Mouse (Mus musculus) heart, embryonic 10.5 days (tissue): Measurements from ENCODE around the gene Hpn. TPM values are rescaled to one million over a fixed set of nuclear protein-coding genes. Genes with fewer than 3 reads are reported as not detected.

Experiments
- DNase-seq: peaks from one replicate; pipeline ENCODE4 v3.0.0-alpha.2; 2017; ENCODE audit warnings: low spot score
- H3K27ac ChIP-seq: fragments of 300-500 bp; sonication (generic); 2 replicates; pipeline ENCODE4 v1.5.1; 2016; ENCODE audit warnings: mild to moderate bottlenecking
- H3K27me3 ChIP-seq: fragments of 300-500 bp; sonication (generic); 2 replicates; pipeline ENCODE4 v1.6.1; 2016; ENCODE audit warnings: mild to moderate bottlenecking; ENCODE audit not compliant: poor library complexity, insufficient read depth, severe bottlenecking
- H3K36me3 ChIP-seq: fragments of 300-500 bp; sonication (generic); 2 replicates; pipeline ENCODE4 v1.6.1; 2016; ENCODE audit warnings: mild to moderate bottlenecking, moderate library complexity
- H3K4me1 ChIP-seq: fragments of 300-500 bp; sonication (generic); 2 replicates; pipeline ENCODE4 v1.6.1; 2016; ENCODE audit warnings: mild to moderate bottlenecking
- H3K4me3 ChIP-seq: fragments of 300-500 bp; sonication (generic); 2 replicates; pipeline ENCODE4 v1.5.1; 2016; ENCODE audit warnings: mild to moderate bottlenecking, moderate library complexity
- H3K9me3 ChIP-seq: fragments of 300-500 bp; sonication (generic); 2 replicates; pipeline ENCODE4 v1.6.1; 2016; ENCODE audit warnings: mild to moderate bottlenecking, moderate library complexity
- WGBS: fragments of 180-500 bp; shearing (Covaris S2); methylation state at CpG from one replicate; pipeline ENCODE4 v1.1.7; 2016; 5-methylcytosine and 5-hydroxymethylcytosine counted together
- polyA plus RNA-seq: library from polyadenylated mRNA; unstranded; fragments of >200 nt; fragmentation: Nextera tagmentation; extraction: Ambion mirVana; gene quantifications from 2 replicates; pipeline ENCODE4 v1.2.1, GENCODE M21; 2016

The Hpn gene
- polyA plus RNA-seq, 1 experiment from 2014 or later, result 15.0 TPM

- peaks cover 85% of the 10 kb centered on the region for H3K36me3 ChIP-seq
- H3K27ac ChIP-seq, result no peak overlapping the region
- no peak overlapping the region for H3K4me3 ChIP-seq
- H3K4me1 ChIP-seq, result peaks cover 16% of the 10 kb centered on the region
- WGBS, result 91% methylated on average over 4 of the region's 4 CpGs
- DNase-seq, result no peak
- no peaks in the 10 kb centered on the region for H3K9me3 ChIP-seq
- peaks cover 12% of the 10 kb centered on the region for H3K27me3 ChIP-seq
Observed at GRCm38 (mm10) chr7:31131866-31132265, 16.8 kb upstream of the Hpn start.

- H3K27me3 ChIP-seq, result peaks cover 22% of the 10 kb centered on the region
- WGBS, result 38% methylated on average over 4 of the region's 4 CpGs
- DNase-seq, result no peak
- no peak overlapping the region for H3K4me3 ChIP-seq
- H3K36me3 ChIP-seq, result peaks cover 75% of the 10 kb centered on the region
- H3K27ac ChIP-seq, result no peak overlapping the region
- no peaks in the 10 kb centered on the region for H3K9me3 ChIP-seq
- H3K4me1 ChIP-seq, result peaks cover 25% of the 10 kb centered on the region
Observed at GRCm38 (mm10) chr7:31130841-31131240, 15.8 kb upstream of the Hpn start.

DNA sequence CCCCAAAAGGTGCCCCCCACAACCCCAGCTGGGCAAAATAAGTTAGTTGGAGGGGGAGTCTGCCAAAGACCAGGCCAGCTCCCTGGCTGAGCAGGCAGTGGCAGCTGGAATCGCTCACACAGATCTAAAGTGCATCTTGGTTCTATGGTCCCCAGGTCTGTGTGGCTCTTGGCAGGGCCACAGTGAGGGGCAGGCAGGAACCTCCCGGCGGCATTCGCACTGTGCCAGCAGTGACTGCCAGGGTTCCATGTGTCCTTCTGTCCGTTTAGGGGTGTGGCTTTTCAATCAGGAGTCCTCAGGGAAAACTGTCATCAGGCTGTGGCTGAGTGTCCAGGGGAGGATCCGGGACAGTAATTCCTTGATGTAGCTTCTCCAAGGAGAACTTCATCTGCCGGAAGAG lies 15.1 kb upstream of the Hpn start:
- 92% methylated on average over 7 of the region's 7 CpGs for WGBS
- Histone ChIP-seq H3K9me3 (no peaks in the 10 kb centered on the region), H3K36me3 (peaks cover 68% of the 10 kb centered on the region), H3K4me1 (peaks cover 25% of the 10 kb centered on the region), H3K27ac (no peak overlapping the region), H3K27me3 (peaks cover 29% of the 10 kb centered on the region), H3K4me3 (no peak overlapping the region)
- no peak for DNase-seq

- Histone ChIP-seq H3K9me3 (no peaks in the 10 kb centered on the region), H3K4me1 (peaks cover 25% of the 10 kb centered on the region), H3K27me3 (peaks cover 37% of the 10 kb centered on the region), H3K27ac (no peak overlapping the region), H3K4me3 (no peak overlapping the region), H3K36me3 (peaks cover 49% of the 10 kb centered on the region)
- DNase-seq, result no peak
- WGBS, result 53% methylated on average over 9 of the region's 9 CpGs
Observed at GRCm38 (mm10) chr7:31128157-31128705, 13.1 kb upstream of the Hpn start.

DNA sequence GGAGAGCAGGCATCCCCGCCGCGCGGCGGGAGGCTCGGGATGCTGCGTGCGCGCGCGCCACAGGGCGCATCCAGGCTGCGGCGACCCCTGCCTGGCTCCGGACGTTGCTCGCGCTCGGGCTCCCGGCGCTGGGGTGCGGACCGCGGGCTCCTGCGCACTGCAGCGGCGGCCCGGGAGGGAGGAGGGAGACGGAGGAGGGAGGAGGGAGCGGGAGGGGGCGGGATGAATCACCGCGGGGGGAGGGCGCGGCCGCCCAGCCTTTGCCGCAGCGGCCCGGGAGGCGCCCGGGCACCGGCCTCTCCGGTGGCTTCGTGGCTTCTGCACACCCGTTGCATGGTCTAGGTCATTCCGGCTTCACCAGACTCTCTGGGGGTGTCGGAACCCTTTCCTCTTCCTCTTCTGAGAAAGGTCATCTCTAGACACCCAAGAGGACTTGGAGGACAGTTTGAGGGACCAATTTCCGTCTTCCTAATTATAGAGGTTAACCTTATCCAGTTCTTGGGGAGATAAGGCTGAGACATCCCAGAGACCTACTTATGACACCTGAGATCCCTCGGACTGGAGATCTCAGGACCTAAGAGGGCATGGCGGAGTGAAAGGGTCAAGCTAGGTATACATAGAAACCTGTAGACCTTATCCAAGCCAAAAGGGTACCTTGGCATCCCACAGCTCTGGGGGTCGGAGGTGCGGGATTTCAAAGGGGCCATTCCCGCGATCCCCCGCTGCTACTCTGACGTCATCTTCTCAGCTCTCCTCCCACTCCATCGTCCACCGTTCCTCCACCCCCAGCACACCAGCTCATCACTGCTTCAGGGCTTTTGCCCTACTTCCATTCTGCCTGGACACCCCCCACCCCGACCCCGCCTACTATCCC lies 12.0 kb upstream of the Hpn start, which contains the start of gene Scn1b:
Scn1b (minus strand) TSS at position 153 of the 874 bp plus-strand sequence.
- peaks cover 25% of the 10 kb centered on the region for H3K4me1 ChIP-seq
- 2% methylated on average over 59 of the region's 60 CpGs for WGBS
- no peaks in the 10 kb centered on the region for H3K9me3 ChIP-seq
- H3K4me3 ChIP-seq, result peak within 1 kb of the TSS; percentile 64
- H3K27me3 ChIP-seq, result peaks cover 37% of the 10 kb centered on the region
- DNase-seq, result no peak
- H3K27ac ChIP-seq, result peak within 1 kb of the TSS; percentile 83
- peaks cover 37% of the 10 kb centered on the region for H3K36me3 ChIP-seq

- no peaks in the 10 kb centered on the region for H3K9me3 ChIP-seq
- no peak for DNase-seq
- under 1% methylated on average over 53 of the region's 53 CpGs for WGBS
- H3K4me3 ChIP-seq, result peak overlapping the region; percentile 64
- H3K27ac ChIP-seq, result peak overlapping the region; percentile 83
- peaks cover 29% of the 10 kb centered on the region for H3K36me3 ChIP-seq
- peaks cover 37% of the 10 kb centered on the region for H3K27me3 ChIP-seq
- H3K4me1 ChIP-seq, result peaks cover 25% of the 10 kb centered on the region
Observed at GRCm38 (mm10) chr7:31126211-31126751, 11.2 kb upstream of the Hpn start.

DNA sequence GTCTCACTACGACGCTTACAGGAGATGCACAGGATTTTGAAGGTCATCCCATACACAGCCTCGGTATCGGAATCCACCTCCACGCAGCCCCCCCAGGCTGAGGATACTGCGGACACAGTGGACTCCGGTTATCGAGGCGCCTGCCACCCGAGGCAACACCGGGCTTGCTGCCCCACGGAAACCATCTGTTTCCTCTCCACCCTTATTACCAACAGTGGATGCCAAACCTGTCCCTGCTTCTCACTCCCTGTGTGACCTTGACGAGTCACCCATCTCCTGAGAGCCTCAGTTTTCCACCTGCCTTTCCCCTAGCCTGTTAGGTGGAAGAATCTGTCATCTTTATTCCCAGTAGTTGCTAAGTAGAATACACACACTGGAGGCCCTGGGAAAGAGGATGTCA lies 10.0 kb upstream of the Hpn start:
- no peaks in the 10 kb centered on the region for H3K9me3 ChIP-seq
- H3K4me3 ChIP-seq, result no peak overlapping the region
- no peak overlapping the region for H3K27ac ChIP-seq
- H3K36me3 ChIP-seq, result peaks cover 18% of the 10 kb centered on the region
- H3K4me1 ChIP-seq, result peaks cover 25% of the 10 kb centered on the region
- H3K27me3 ChIP-seq, result peaks cover 37% of the 10 kb centered on the region
- WGBS, result 76% methylated on average over 13 of the region's 13 CpGs
- no peak for DNase-seq

- Histone ChIP-seq H3K27me3 (peaks cover 37% of the 10 kb centered on the region), H3K27ac (no peak overlapping the region), H3K36me3 (peaks cover 10% of the 10 kb centered on the region), H3K4me1 (peaks cover 25% of the 10 kb centered on the region), H3K9me3 (no peaks in the 10 kb centered on the region), H3K4me3 (no peak overlapping the region)
- DNase-seq, result no peak
- 75% methylated on average over 5 of the region's 5 CpGs for WGBS
Observed at GRCm38 (mm10) chr7:31124381-31124780, 9.3 kb upstream of the Hpn start.

- Histone ChIP-seq H3K4me1 (peaks cover 25% of the 10 kb centered on the region), H3K27ac (no peak overlapping the region), H3K27me3 (peaks cover 37% of the 10 kb centered on the region), H3K36me3 (peaks cover 3% of the 10 kb centered on the region), H3K4me3 (no peak overlapping the region), H3K9me3 (no peaks in the 10 kb centered on the region)
- WGBS, result 71% methylated on average over 3 of the region's 3 CpGs
- DNase-seq, result no peak
Observed at GRCm38 (mm10) chr7:31123697-31124096, 8.6 kb upstream of the Hpn start.

DNA sequence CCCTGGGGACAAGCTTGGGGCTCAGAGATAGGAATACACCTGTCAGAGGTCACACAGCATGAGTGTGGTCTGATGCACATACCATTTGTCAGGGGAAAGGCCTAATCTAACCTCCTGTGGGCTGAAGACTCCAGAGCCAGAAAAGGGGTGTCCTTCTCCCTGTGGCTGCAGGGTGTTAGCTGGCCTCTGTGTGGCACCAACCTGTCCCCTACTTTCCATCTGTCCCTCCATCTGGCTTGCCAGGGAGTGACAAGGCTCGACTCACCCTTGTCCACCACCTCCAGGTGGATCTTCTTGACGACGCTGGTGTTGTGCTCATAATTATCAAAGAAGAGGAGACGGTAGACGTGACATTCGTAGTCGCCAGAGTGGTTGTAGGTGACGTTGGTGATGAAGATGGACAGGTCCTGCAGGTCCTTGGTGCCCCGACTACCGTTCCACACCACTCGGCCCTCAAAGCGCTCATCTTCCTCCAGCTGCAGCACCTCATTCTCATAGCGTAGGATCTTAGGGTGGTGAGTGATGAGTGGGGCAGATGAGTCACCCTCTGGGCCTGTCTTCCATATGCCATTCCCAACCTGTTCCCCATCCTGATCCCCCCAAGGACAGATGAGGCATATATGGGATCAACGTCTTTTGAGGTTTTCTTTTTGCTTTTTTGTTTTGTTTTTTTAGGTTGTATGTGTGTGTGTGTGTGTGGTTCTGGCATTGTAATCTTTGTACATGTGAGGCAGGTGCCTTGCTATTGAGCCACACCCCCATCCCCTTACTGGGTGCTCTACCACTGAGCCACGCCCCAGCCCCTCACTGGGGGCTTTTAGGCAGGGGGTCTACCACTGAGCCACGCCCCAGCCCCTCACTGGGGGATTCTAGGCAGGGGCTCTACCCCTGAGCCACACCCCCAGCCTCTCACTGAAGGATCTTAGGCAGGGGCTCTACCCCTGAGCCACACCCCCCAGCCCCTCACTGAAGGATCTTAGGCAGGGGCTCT lies 7.8 kb upstream of the Hpn start:
- H3K4me3 ChIP-seq, result no peak overlapping the region
- no peak overlapping the region for H3K27ac ChIP-seq
- 79% methylated on average over 16 of the region's 16 CpGs for WGBS
- H3K36me3 ChIP-seq, result no peaks in the 10 kb centered on the region
- no peaks in the 10 kb centered on the region for H3K9me3 ChIP-seq
- H3K27me3 ChIP-seq, result peaks cover 34% of the 10 kb centered on the region
- no peak for DNase-seq
- H3K4me1 ChIP-seq, result peaks cover 17% of the 10 kb centered on the region

DNA sequence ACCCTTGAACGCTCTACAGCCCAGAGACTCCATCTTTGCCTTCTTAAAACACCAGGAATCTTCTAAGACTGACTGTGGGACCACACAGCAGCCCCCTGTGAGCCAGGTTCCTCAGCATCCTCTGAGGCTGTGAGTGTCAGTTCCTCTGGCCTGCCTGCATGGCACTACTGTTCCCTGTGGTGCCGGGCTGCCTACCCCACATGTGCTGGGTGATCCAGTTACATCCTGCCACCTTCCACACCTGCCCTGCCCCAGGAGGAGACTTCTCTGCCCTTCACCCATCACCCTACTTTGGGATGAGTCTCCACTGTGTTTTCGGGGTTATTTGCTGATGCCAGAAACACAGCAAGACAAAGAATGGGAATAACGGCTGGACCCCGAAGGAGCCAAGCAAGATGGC lies 4.5 kb upstream of the Hpn start:
- WGBS, result 81% methylated on average over 5 of the region's 5 CpGs
- no peak for DNase-seq
- Histone ChIP-seq H3K4me3 (no peak overlapping the region), H3K4me1 (peaks cover 28% of the 10 kb centered on the region), H3K36me3 (no peaks in the 10 kb centered on the region), H3K27me3 (peaks cover 2% of the 10 kb centered on the region; the same call in 1 of the 2 replicates), H3K27ac (no peak overlapping the region), H3K9me3 (no peaks in the 10 kb centered on the region)

DNA sequence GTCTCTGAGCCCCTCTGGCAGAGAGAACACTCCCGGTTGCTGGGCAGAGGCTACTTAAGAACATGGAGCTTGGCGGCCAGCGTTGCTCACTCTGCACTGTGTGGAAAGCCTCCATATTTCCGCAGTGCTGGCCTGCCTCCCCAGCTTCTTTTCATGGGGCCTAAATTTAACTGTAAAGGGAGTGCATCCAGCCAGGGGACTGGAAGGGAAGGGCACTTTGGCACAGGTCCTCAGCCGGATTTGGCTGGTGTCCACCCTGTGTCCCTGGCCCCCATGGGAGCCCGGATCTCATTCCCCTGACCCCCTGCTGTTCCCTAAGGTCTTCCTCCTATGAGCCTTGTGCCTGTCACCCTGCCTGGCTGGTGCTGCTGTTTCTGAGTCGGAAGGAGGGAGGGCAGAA lies 3.4 kb upstream of the Hpn start:
- peaks cover 37% of the 10 kb centered on the region for H3K4me1 ChIP-seq
- no peak overlapping the region for H3K4me3 ChIP-seq
- no peaks in the 10 kb centered on the region for H3K36me3 ChIP-seq
- no peak overlapping the region for H3K27ac ChIP-seq
- H3K9me3 ChIP-seq, result no peaks in the 10 kb centered on the region
- no peak for DNase-seq
- WGBS, result 80% methylated on average over 7 of the region's 7 CpGs
- no peaks in the 10 kb centered on the region for H3K27me3 ChIP-seq
